Mouse (Mus musculus) left cerebral cortex, postnatal 10 days (tissue): ENCODE measurements around the gene Sppl2c. TPM values are rescaled to one million over a fixed set of nuclear protein-coding genes. Genes with fewer than 3 reads are reported as not detected.

Experiments used
- DNase-seq, 2 experiments: peaks; one replicate each; pipeline ENCODE4 v3.0.0; 2021 to 2022; ENCODE audit warnings: low spot score in 2 of 2, mixed read lengths in 1 of 2; ENCODE audit errors: extremely low spot score in 1 of 2
- intact Hi-C: fragments of 180-260 bp; cut with DNase I; formaldehyde crosslinking; loops from one replicate; pipeline ENCODE4 v1.15.1; 2025
- total RNA-seq, 2 experiments: library from RNA; stranded (reverse); gene quantifications; 2 replicates each; pipeline ENCODE4 v1.2.3; 2021

Sppl2c gene
- total RNA-seq, result not detected

DNA sequence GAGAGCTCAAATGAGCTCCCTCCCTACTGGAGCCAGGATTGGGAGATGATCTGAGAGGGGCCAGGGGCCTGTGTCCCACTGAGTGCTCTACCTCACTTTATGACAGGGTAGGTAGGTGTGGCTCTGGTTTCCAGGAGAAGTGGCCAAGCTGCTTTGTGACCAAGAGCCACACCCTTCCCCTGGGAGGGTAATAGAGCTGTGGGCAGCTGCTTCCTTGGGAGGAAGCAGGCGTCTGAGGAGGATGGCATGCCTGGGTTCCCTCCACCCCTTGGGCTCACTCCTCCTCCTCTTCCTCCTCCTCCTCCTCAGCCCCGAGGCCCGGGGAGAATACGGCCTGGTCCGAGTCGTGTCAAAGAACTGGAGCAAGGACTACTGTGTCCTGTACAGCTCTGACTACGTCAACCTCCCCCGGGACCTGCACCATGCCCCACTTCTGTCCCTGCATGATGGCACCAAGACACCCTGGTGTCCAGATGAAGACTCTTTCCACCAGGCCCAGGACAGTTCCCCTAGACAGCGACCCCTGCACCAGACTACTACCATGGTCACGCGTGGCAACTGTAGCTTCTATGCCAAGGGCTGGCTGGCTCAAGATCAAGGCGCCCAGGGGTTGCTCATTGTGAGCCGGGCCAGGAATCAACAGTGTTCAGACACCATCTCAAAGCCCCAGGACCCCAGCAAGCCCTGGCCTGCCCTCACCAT is at the start of gene Sppl2c:
Gene Sppl2c, plus strand, starts transcription at position 193 of the 702 bp plus-strand sequence.
- no peak for DNase-seq
- intact Hi-C loops, result no loop called here

DNA sequence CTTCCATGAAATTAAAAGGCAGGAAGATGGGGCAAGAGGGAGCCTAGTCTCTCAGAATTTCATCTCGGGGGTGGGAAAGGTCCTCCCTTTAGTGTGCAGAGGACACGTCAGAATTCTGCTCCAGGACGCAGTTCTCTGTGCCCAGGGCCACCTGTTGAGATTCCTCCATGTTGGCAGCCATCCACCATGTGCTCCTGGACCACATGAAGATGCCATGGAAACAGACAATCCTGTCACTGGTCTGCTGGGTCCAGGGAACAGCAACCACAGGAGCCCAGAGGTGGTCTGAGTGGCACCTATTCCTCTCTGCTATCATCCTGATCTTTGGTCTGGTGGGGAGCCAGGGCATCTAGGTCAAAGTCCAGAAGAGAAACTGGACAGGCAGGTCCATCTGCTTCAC is 47.2 kb upstream of the Sppl2c start:
- intact Hi-C loops, result no loop called here
- no peak for DNase-seq

DNA sequence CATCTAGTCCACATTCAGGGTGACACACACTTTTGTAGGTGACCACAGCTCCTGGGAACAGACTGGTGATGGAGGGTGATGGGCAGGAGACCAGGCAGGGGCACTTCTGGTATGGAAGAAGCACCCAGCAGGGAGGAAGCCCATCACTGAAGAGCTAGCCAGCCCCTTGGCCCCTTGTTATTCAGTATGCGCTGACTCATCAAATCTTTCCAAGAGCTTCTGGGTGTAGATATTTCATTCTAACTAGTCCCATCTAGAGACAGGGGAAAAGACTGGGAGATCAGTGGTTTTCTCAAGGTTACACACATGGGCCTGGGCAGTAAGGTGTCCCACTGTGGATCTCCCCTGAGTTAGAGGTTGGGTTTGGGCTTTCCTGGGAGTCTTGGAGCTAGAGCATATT is 41.2 kb upstream of the Sppl2c start:
- intact Hi-C loops, result no loop called here
- DNase-seq, result no peak

DNA sequence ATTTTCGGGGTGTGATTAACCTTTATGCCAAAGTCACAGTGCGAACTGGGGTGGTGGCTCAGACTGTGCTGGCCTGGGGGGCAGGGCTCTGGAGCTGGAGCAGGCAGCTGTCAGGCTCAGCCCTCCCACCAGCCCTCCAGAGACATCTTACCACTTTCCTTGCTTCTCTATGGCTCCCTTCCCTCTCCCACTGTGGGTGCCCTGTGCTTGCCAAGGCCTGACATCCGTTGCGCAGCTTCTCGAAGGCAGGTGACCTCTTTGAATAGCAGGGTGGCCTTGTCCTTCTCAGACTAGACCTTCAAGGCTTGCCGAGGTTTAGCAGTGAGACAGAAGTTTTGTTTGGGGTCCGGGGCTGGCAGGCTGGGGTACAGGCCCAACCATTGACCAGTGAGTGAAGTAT is 37.3 kb upstream of the Sppl2c start:
- intact Hi-C loops, result no loop called here
- no peak for DNase-seq

DNA sequence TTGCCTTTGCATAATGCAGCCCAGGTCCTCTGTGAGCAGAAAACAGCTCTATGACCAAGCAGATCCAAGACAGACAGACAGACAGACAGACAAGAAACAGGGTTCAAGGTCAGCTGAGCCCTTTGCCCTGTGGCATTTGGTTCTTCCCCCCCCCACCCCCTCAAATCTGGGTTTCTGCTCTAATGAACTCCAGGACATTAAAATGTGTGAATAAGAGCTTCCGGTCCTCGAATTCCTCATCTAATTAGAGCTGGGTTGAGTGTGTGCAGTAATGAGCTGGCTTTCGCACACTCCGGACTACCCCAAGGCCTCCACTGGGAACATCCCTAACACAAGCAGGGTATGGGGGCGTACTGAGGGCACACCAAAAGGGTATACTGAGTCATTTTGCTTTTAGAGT is 35.2 kb upstream of the Sppl2c start:
- intact Hi-C loops, result no loop called here
- DNase-seq, result no peak

DNA sequence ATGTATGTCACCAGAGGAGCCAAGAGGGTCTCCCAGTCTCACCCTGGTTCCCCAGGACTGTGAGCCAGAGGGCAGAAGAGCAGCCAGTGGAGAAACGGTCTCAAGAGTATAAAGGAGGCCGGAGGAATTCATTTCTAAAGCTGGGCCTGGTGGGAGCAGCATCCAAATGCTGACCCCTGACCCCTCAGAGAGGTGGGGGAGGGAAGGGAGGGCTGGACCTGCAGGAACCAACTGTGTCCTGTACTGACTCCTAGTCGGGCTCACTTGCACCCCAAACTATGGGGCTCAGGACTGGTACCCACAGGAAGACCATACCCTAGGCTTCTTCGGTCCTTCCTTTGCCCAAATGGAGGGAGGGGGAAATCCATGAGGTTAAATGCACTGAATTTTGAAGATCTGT is 31.8 kb upstream of the Sppl2c start:
- DNase-seq, result no peak
- intact Hi-C loops, result no loop called here

DNA sequence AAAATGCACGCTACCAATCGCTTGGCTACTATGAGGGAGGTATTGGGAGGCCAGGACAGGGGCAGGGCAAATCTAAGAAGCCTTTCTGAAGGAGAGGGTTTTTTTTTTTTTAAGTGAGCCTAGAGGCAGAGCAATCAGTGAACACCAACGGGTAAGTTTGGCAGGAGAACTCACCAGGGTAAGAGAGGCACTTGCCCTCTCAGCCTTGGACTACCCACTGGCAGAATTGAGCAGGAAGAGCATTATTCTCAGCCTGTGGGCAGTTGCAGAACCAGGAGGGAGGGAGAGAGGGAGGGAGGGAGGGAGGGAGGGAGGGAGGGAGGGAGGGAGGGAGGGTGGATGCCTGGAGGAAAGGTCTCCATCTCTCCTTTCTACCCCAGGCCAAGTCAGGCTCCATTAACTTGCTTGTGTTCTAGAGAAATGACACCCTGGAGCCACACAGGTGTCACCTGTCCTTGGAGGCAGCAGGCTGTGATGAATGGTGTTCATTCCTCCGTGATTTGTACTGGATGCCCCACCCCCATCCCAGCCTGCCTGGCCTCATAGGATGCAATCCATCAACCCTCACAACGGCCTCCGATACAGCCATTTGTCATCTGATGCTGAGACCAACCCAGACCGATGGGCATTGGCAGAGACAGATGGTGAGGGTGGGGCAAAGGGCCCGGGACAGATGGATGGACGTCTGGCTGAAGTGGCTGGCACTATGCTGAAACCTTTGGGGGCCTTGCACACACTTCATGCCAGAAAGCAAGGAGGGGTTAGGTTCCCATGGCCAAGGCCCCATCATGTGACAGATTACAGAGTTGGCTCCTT is 31.1 kb upstream of the Sppl2c start:
- DNase-seq, result no peak

DNA sequence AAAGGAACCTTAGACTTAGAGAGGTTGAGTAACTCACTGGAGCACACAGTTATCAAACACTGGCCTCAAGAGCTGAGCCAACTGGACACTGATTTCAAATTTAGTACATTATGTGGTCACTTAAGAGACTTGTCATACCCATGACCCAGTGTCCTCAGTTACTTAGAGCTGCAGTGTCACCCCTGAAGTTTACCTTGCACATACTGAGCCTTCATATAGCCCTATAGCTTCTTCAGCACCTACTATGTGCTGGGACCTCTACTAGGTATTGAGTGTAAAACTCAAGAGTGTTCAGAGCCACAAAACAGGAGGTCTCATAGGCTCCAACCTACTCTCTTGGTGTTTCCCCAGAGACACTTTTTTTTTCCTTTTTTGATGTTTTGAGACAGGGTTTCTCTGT is 30.2 kb upstream of the Sppl2c start:
- no peak for DNase-seq
- intact Hi-C loops, result no loop called here

More for the DNA sequence above, 31.1 kb upstream of the Sppl2c start:
- intact Hi-C loops, result no loop called here

DNA sequence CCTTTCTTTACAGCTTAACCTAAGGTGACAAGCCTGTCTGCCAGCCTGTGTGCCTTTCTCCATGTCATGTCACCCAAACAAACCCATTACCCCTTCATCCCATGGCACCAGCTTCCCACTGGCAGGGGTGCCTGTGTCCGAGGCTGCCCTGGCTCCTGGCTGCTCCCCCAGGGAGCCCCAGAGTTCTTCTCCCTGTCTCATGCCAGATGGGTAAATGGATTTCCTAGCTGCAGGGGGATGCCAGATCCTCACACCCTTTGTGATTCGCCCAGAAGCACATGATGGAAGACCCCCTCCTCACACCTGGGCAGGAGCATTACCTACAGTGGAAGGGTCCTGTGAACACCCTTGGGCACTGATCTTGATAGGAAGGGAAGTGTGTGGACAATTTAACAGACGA is 29.7 kb upstream of the Sppl2c start:
- intact Hi-C loops, result no loop called here
- no peak for DNase-seq

DNA sequence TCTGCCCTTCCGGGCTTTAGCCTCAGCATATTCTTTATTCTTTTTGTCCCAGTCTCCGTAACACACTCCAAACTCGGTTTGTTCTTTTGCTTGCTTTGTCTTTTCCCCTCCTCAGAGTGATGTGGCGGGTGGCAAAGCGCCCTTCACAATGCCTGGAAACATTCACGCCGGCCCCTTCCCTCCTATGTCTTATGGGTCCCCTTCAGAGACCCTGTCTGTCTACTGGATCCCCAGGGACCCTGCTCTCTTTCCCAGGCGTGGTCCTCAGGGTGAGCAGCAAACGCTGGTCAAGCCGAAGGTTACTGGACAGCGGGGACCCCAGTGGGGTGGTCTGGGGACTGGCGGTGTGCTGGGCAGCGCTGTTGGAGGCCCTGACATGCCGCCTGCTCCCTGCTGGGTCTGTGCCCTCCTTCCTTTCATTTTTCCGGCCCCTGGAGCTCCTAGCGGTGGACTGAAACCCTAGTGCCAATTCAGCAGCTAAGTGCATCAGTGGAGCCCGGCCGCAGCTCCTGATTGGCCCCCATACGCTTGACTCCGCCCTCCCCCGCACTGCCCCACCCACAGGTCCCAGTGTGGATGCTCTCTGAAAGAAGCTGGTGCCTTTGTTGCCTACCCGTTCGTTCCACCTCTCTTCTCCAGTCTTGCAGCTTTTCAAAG is 28.4 kb upstream of the Sppl2c start:
- intact Hi-C loops, result no loop called here
- peak; percentile 81 to 87 for DNase-seq

DNA sequence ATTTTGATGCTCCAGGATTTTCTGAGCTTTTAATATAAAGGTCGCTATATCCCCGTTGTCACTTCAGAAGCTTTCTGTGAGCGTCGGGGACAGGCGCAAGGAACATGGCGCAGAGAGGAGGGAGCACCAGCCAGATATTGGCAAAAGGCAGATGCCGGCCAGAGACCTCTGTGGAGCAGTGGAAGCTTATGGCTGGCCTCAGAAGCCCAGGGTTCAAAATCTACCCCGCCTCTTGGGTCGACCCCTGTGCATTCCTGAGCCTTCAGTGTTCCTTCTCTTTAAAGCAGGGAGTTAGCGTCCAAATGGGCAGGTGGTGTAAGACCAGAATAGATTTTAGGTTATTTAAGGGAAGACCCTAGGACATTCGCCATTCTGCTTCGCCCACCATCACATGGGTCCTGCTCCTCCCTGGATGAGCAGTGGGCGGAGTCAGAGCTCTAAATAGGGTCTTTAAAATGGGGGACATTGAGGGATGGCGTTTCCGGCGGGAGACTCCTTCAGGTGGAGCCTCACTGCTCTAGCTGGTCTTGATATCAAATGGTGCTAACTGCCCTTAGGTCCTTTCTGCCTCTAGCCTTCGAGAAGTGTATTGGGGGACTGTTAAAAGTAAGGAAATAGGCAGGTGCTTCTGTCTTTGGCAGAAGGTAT is 27.7 kb upstream of the Sppl2c start:
- DNase-seq, result no peak
- intact Hi-C loops, result no loop called here

DNA sequence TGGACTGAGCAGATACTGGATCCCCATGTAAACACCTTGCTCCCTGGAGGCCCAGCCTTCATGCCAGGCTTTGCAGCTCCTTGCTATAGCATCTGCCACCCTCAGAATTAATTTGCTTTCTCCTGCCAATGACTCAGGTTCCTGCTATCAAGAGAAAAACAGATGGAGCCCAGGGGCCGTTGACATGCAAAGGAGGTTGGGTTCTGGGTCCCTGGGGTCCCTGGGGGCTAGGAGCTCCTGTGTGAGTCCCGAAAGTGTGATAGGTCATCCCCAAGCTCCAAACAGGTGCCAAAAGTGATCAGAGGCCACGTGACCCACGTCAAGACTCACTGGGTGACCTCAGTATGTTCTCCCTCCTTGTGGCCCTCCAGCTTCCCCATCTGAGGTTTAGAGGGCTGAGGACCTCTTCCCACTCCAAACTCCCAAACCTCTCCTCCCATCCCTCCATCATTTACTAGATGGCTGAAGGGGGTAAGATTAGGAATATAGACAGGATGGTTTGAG is 26.3 kb upstream of the Sppl2c start:
- intact Hi-C loops, result no loop called here
- DNase-seq, result no peak

DNA sequence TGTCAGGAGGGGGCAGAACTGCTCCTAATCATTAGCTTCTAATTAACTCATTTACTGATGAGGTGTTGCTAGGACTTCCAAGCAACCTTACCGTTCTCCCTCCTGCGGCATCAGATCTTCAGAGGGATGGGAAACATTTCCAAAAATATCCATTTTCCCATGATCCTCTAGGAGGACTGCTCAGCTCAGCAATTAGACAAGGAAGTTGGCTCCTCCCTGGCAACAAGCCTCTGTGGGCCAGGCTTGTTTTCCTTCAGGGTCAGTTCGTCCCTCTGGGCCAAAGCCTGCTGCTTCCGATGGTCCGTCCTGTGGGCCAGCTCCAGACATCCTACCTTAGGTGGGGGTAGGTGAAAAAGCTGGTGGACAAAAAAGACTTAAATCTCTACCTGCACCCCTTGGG is 25.0 kb upstream of the Sppl2c start:
- intact Hi-C loops, result no loop called here
- no peak for DNase-seq

DNA sequence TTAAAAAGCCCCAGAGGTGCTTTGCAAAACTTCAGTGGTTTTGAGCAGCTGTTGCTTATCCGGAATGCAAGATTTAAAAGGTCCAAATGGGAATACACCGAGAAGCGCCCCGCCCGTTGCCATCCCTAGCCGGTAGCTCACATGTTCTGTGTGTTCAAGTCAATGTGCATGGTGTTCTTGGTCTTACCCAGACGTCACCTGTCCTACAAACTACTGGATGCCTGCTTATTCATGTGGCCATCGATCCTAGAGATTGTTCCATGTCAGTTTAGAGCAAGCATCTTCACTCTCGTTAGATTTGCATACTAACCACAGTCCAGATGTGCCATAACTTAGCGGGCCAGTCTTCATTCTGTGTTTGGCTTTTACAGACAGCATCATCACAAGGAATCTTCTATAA is 21.9 kb upstream of the Sppl2c start:
- intact Hi-C loops, result no loop called here
- DNase-seq, result no peak

DNA sequence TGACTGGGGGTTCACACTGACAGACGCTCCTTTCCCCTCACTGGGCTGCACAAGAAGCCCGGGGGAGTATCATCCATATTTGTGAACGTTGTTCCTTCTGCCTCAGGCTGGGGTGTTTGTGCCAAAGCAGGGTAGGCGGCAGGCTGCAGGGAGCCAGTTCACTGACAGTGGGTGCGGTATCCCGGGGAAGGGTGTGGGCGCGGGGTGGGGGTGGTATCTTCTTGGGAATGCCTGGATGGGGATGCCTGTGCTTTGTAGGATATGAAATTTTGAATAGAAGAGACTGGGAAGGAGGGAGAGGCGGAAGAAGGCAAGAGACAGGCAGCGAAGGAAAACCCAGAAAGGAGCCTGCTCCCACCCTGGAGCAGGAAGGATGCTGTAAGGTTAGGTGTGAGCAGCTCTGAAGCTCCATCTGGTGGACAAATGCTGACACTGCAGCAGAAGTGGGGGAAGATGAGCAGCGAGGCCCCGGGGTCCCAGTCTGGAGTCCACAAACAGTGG is 14.8 kb upstream of the Sppl2c start:
- peak; percentile 71 to 79 for DNase-seq
- intact Hi-C loops, result loop anchor here (2.0 to 5.0 kb wide), 2 partner anchors 39 to 185 kb away; partner anchors contain the start of gene Crhr1

DNA sequence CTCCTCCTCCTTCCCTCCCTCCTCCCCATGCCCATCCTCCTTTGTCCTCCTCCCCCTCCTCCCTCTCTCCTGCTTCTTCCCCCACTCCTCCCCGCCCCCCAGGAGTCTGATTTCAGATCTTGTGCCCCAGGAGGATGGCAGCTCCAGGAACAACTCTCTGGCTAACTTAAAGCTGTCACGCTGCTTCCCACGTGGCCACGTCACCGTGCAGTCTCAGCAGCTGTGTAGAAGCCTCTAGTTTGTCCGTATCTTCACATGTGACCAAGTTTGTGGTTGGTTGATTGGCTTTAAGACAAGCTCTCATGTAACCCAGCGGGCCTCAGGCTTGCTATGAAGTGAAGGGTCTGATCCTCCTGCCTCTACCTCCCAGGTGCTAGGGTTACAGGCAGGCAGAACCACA is 7.2 kb upstream of the Sppl2c start:
- DNase-seq, result no peak
- intact Hi-C loops, result no loop called here

DNA sequence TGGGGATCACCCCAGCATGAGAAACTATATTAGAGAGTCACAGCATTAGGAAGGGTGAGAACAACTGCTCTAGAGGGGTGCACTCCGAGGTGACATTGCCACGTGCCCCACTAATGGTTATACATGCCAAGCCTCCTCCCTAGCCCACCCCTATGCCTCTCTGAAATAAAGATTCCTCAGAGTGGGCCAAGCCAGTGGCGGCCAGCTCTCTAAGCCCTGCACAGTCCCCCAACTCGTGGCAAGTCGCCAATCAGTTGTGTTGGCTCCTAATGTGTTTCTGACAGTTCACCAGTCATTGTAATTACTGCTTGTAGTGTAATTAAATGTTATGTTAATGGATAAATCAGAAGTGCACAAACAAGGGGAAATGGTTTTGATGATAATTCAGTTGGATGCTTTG is 6.3 kb upstream of the Sppl2c start:
- intact Hi-C loops, result no loop called here
- no peak for DNase-seq

DNA sequence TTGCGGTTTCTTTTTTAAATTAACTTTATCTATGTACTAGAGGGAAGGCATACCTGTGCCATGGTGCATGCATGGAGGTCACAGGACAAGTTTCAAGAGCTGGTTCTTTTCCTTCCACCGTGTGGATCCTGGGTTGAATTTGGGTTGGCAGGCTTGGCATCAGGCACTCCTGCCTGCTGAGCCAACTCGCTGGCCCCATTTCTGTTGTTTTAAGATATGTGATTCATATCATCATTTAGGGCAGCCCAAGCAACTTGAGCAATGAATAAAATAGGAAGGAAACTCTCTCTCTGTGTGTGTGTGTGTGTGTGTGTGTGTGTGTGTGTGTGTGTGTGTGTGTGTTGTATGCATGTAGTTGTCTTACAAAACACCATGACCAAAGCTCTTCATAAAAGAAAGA is 4.0 kb upstream of the Sppl2c start:
- intact Hi-C loops, result no loop called here
- DNase-seq, result no peak

DNA sequence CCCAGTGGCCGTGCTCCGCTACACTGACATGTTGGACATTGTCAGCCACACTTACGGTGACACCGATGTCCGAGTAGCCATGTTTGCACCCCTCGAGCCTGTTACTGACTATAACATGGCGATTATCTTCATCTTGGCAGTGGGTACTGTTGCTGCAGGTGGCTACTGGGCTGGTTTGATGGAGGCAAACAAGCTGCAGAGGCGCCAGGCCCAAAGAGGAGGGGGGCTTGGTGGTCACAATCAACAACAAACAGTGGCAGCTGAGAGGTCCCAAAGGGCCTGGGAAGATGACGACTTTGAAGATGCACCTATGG is 667 bp downstream of the Sppl2c start:
- intact Hi-C loops, result no loop called here
- DNase-seq, result no peak
